Mouse (Mus musculus) midbrain, embryonic 12.5 days (tissue): ENCODE data around the gene Vezf1. TPM values are rescaled to one million over a fixed set of nuclear protein-coding genes. Genes with fewer than 3 reads are reported as not detected.

ENCODE experiments used
- ATAC-seq: fragments of 200-750 bp; cut with Nextera tagmentation; 2 replicates; pipeline ENCODE4 v1.8.0; 2017; ENCODE audit warnings: low read depth, moderate TSS enrichment, moderate library complexity; ENCODE audit not compliant: low FRiP score
- H3K27ac ChIP-seq: fragments of 300-500 bp; sonication (generic); replicated peaks from 2 replicates; pipeline ENCODE4 v1.5.1; 2016; ENCODE audit warnings: mild to moderate bottlenecking
- H3K27me3 ChIP-seq: fragments of 300-500 bp; sonication (generic); 2 replicates; pipeline ENCODE4 v1.6.1; 2016; ENCODE audit warnings: mild to moderate bottlenecking
- H3K36me3 ChIP-seq: fragments of 300-500 bp; sonication (generic); 2 replicates; pipeline ENCODE4 v1.6.1; 2016
- H3K4me1 ChIP-seq: fragments of 300-500 bp; sonication (generic); 2 replicates; pipeline ENCODE4 v1.6.1; 2016
- H3K4me2 ChIP-seq: fragments of 300-500 bp; sonication (generic); replicated peaks from 2 replicates; pipeline ENCODE4 v1.6.1; 2016; ENCODE audit warnings: mild to moderate bottlenecking, moderate library complexity
- H3K4me3 ChIP-seq: fragments of 300-500 bp; sonication (generic); 2 replicates; pipeline ENCODE4 v1.5.1; 2016; ENCODE audit warnings: mild to moderate bottlenecking
- H3K9ac ChIP-seq: fragments of 300-500 bp; sonication (generic); replicated peaks from 2 replicates; pipeline ENCODE4 v1.6.1; 2016; ENCODE audit warnings: mild to moderate bottlenecking, moderate library complexity
- H3K9me3 ChIP-seq: fragments of 300-500 bp; sonication (generic); 2 replicates; pipeline ENCODE4 v1.6.1; 2016; ENCODE audit warnings: mild to moderate bottlenecking
- WGBS: fragments of 180-500 bp; shearing (Covaris S2); methylation state at CpG from one replicate; pipeline ENCODE4 v1.1.7; 2016; 5-methylcytosine and 5-hydroxymethylcytosine counted together
- polyA plus RNA-seq: library from polyadenylated mRNA; unstranded; fragments of >200 nt; fragmentation: Nextera tagmentation; extraction: Ambion mirVana; gene quantifications from 2 replicates; pipeline ENCODE4 v1.2.1, GENCODE M21; 2016

The Vezf1 gene
- polyA plus RNA-seq, 1 experiment from 2014 or later, result 88.6 TPM

DNA sequence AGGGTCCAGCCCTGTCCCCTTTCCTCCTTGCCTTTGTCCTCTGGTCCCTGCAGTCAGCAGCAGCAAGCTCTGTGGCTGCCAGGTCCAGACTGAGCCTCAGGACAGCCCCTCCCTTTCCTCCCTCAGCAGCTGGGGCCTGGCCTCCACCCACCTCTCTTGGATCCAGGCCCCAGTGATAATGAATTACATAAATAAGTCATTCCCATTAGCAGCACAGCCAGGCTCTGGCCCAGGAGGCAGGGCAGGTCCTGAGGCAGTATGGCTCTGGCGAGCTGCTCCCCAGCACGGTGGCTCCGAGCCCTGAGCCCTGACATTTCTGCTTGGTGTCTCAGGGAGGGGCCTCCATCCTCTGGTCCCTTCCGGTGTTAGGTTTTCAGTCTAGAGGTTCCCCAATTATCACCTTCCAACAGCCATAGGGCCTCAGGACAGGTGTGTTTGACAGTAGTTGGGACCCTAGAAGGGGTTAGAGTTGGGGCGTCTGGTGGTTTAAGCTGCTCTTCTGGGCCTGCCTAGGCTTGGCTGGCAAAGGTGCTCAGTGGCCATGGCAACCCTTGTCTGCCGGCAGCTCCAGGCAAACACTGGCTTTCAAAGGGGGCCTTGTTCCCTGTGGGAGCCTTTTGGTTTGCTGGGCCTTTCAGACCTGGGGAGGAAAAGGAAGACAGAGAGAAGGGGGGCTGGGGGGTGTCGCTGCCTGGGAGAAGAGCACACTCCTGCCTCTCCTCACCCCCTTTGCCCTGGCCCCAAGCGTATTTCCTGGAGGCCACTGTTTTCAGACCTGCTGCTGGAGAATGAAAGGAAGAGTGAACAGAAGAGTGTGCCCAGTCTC lies 51.0 kb downstream of the Vezf1 start:
- WGBS, result 4% methylated on average over 8 of the region's 8 CpGs
- Histone ChIP-seq H3K27me3 (no peaks in the 10 kb centered on the region), H3K27ac (peak overlapping the region; percentile 95), H3K9me3 (no peaks in the 10 kb centered on the region), H3K4me2 (peak overlapping the region; percentile 35), H3K36me3 (peaks cover 3% of the 10 kb centered on the region; the same call in 1 of the 2 replicates), H3K4me3 (no peak overlapping the region), H3K9ac (peak overlapping the region; percentile 43), H3K4me1 (peaks cover 82% of the 10 kb centered on the region)
- ATAC-seq, result peak; percentile 90

DNA sequence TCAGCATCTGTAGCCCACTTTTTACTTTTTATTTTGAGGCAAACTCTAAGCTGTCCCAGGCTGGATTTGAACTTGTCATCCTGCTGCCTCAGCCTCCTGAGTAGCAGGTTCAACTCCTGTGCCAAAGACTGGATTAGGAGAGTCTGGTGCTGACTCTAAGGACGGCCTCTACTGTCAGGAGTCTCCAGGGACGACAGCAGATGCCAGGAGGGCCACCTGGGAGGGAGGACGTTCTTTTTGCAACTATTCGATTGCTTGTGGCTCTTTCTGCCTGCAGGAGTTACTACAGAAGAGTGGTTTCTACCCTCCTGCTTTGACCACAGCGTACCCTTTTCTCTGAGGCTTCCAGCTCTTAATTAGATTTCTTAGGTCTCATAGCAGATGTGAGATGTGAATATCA lies 54.5 kb downstream of the Vezf1 start:
- ATAC-seq, result no peak
- Histone ChIP-seq H3K9me3 (no peaks in the 10 kb centered on the region), H3K27me3 (no peaks in the 10 kb centered on the region), H3K4me2 (no peak overlapping the region), H3K4me1 (peaks cover 77% of the 10 kb centered on the region), H3K9ac (no peak overlapping the region), H3K27ac (no peak overlapping the region), H3K36me3 (peaks cover 3% of the 10 kb centered on the region; the same call in 1 of the 2 replicates), H3K4me3 (no peak overlapping the region)
- WGBS, result 43% methylated on average over 5 of the region's 5 CpGs

DNA sequence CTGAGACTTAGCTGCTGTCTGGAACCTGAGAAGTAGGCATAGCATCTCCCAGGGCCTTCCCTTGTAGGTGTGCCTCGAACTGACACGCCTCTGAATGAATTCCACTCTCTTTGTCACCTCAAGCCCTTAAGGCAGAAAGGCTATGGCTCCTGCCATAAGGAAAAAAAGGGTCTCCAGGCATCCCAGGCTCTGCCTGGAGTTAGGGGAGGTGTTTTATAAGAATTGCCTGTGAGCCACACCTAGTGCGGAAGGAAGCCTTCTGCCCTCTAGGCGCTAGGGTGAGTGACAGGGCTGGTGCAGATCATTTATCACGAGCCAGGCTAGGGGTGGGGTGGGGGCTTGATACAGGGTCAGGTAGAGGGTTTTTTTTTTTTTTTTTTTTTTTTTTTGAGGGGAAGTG lies 54.9 kb downstream of the Vezf1 start:
- H3K4me2 ChIP-seq, result no peak overlapping the region
- no peaks in the 10 kb centered on the region for H3K27me3 ChIP-seq
- no peak overlapping the region for H3K9ac ChIP-seq
- no peak for ATAC-seq
- no peaks in the 10 kb centered on the region for H3K9me3 ChIP-seq
- H3K4me3 ChIP-seq, result no peak overlapping the region
- H3K4me1 ChIP-seq, result peaks cover 72% of the 10 kb centered on the region
- peaks cover 3% of the 10 kb centered on the region; the same call in 1 of the 2 replicates for H3K36me3 ChIP-seq
- no peak overlapping the region for H3K27ac ChIP-seq
- WGBS, result 80% methylated on average over 5 of the region's 5 CpGs

DNA sequence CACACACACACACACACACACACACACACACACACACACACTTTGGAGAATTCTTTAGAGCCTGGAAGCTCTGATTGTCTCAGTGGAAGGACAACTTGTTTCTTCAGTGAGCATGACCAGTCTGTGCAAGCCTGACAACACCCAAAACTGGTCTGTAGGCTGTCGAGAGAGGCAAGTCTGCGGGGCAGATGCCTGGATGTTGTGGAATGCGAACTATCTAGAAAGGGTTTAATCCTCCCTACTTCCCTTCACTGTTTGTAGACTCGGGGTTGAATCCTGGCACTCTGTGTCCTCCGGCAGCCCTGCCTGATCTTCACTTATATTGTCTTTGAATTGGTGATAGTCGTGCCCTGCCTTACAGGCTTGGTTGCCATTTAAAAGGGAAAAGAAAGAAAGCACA lies 55.7 kb downstream of the Vezf1 start:
- ATAC-seq, result no peak
- Histone ChIP-seq H3K27me3 (no peaks in the 10 kb centered on the region), H3K36me3 (peaks cover 3% of the 10 kb centered on the region; the same call in 1 of the 2 replicates), H3K27ac (no peak overlapping the region), H3K4me1 (peaks cover 65% of the 10 kb centered on the region), H3K4me2 (no peak overlapping the region), H3K9ac (no peak overlapping the region), H3K4me3 (no peak overlapping the region), H3K9me3 (no peaks in the 10 kb centered on the region)
- WGBS, result 7% methylated on average over 6 of the region's 6 CpGs

DNA sequence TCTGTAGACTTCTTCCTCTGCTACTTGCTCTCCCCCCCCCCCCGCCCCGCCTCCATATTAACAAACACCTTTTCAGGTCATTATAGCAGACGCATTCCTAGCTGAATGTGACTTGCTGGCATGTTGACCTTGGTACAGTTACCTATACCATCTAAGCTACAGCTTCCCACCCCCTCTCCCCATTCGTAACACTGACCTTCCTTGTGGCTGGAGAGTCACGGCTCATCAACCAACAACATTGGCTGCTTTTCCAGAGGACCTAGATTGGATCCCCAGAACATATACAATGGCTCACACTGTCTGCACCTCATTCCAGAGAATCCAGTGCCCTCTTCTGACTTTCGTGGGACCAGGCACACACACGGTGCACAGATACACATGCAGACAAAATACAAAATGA lies 57.4 kb downstream of the Vezf1 start:
- WGBS, result 84% methylated on average over 6 of the region's 7 CpGs
- H3K4me1 ChIP-seq, result peaks cover 48% of the 10 kb centered on the region
- H3K9ac ChIP-seq, result no peak overlapping the region
- no peaks in the 10 kb centered on the region for H3K27me3 ChIP-seq
- no peaks in the 10 kb centered on the region for H3K9me3 ChIP-seq
- H3K4me2 ChIP-seq, result no peak overlapping the region
- H3K36me3 ChIP-seq, result peaks cover 3% of the 10 kb centered on the region; the same call in 1 of the 2 replicates
- H3K4me3 ChIP-seq, result no peak overlapping the region
- ATAC-seq, result no peak
- peak overlapping the region; percentile 75; the same call in 1 of the 2 replicates for H3K27ac ChIP-seq

DNA sequence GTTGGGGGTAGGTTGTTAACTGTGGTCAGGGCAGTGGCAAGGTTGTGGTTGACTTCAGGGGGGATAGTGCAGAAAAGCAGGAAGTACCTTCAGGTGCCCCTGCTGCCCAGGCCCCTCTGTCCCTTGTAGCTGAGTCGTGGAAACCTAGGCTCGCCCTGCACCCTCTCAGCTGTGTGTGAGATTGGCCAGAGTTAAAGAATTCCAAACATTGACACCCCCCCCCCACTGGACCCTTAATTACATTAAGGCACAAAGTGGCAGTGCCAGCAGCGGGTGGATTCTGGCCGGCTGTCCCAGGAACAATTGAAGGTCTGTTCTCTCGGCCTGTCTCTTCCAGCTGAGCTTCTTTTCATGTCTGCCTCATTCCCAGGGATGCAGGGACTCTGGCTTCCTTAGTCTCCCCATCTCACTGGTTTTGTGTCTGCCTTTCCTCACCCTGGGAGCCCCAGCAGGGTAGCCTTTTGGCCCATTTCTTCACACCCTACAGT lies 58.3 kb downstream of the Vezf1 start:
- Histone ChIP-seq H3K9me3 (no peaks in the 10 kb centered on the region), H3K36me3 (peaks cover 1% of the 10 kb centered on the region; the same call in 1 of the 2 replicates), H3K27ac (peak overlapping the region; percentile 75), H3K4me3 (no peak overlapping the region), H3K4me1 (peaks cover 43% of the 10 kb centered on the region), H3K4me2 (no peak overlapping the region), H3K9ac (no peak overlapping the region), H3K27me3 (no peaks in the 10 kb centered on the region)
- ATAC-seq, result 0 out of 2 replicates have a peak, but pooled peaks have one; percentile 38
- WGBS, result 27% methylated on average over 5 of the region's 5 CpGs

DNA sequence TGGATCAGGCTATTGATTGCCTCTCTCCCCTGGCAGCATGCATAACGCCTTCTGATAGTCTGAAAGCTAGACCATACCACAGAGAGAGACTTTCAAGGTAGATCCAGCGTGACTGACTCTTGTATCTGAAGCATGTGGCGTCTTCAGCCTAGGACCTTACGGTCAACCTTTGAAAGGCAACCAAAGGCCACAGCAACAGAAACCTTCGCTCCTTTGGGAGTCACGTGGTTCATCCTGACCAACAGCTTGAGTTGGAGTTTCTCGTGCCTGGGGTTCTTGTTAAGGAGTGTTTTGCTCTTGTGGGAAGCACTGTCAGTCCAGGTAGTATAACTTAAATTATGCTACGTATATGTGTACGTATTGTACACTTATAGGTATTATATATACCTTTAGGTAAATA lies 60.4 kb downstream of the Vezf1 start:
- no peak overlapping the region for H3K4me2 ChIP-seq
- no peaks in the 10 kb centered on the region for H3K27me3 ChIP-seq
- no peaks in the 10 kb centered on the region for H3K36me3 ChIP-seq
- H3K9ac ChIP-seq, result no peak overlapping the region
- peaks cover 26% of the 10 kb centered on the region for H3K4me1 ChIP-seq
- H3K9me3 ChIP-seq, result no peaks in the 10 kb centered on the region
- whole genome bisulfite sequencing, result 88% methylated on average over 9 of the region's 9 CpGs
- no peak overlapping the region for H3K27ac ChIP-seq
- no peak for ATAC-seq
- H3K4me3 ChIP-seq, result no peak overlapping the region

DNA sequence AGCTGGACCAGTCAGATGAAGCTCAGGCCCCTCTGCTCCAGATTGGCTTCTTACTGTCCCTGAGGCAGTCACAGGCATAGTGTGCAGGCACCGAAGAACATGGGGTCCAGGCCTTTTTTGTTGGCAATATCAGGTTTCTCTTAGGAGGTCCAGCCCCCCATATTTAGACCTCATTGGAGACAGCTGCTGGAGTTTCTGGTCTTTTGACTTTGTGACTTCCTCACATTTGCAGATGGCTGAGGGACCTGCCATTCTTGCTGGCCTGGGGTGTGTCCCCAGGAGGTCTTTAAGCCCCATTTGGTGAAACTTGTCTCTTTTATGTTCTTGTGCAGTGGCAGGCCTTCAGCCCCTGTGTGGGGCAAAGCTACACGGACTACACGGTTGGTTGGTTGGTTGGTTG lies 61.2 kb downstream of the Vezf1 start:
- Histone ChIP-seq H3K27ac (no peak overlapping the region), H3K9me3 (no peaks in the 10 kb centered on the region), H3K9ac (no peak overlapping the region), H3K4me1 (peaks cover 18% of the 10 kb centered on the region), H3K36me3 (0 out of 2 replicates have a peak, but pooled peaks cover 3% of the 10 kb centered on the region), H3K4me2 (no peak overlapping the region), H3K27me3 (no peaks in the 10 kb centered on the region), H3K4me3 (no peak overlapping the region)
- WGBS, result 48% methylated on average over 3 of the region's 3 CpGs
- no peak for ATAC-seq

DNA sequence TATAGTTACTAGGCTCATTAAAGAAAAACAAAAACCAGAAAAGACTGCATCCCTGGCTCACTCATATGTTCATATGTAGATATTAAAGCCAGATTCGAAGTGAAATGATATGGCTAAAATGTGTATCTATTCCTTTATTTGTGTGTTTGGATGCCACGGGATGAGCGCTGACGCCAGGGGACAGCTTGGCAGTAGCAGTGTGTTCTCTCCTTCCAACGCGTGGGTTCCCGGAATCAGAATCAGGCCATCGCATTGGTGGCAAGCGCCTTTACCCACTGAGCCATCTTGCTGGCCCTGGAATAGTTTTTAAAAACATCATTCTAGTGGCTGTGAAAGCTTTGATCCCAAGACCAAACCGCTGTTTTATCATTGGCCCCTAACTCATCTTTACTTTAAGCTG lies 61.9 kb downstream of the Vezf1 start:
- Histone ChIP-seq H3K4me3 (no peak overlapping the region), H3K27ac (no peak overlapping the region), H3K36me3 (0 out of 2 replicates have a peak, but pooled peaks cover 3% of the 10 kb centered on the region), H3K9me3 (no peaks in the 10 kb centered on the region), H3K4me1 (peaks cover 16% of the 10 kb centered on the region), H3K4me2 (no peak overlapping the region), H3K9ac (no peak overlapping the region), H3K27me3 (no peaks in the 10 kb centered on the region)
- WGBS, result 96% methylated on average over 10 of the region's 10 CpGs
- ATAC-seq, result no peak

DNA sequence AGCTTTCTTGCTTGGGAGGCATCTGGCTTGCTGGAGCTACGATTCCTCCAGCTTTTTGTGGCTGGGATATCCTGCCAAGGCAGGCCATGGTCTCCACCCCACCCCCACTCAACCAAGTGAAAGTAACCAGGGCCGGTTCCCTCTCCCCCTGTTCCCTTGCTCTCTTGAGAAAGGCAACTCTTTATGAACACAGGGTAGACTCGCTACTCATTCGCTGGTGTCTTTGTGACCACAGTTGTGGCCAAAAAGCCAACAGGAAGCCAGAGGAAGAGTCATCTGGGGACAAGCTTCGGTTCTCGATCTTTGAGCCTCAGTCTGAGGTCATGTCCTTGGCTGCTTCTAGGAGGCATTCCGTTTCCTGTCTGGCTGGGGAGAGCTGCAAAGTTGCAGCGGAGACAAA lies 63.8 kb downstream of the Vezf1 start:
- no peak overlapping the region for H3K4me2 ChIP-seq
- H3K4me3 ChIP-seq, result no peak overlapping the region
- H3K27me3 ChIP-seq, result no peaks in the 10 kb centered on the region
- H3K4me1 ChIP-seq, result no peaks in the 10 kb centered on the region; the same call in 1 of the 2 replicates
- H3K9ac ChIP-seq, result no peak overlapping the region
- H3K36me3 ChIP-seq, result 0 out of 2 replicates have a peak, but pooled peaks cover 3% of the 10 kb centered on the region
- H3K27ac ChIP-seq, result no peak overlapping the region
- ATAC-seq, result no peak
- H3K9me3 ChIP-seq, result no peaks in the 10 kb centered on the region
- WGBS, result 76% methylated on average over 8 of the region's 8 CpGs
